Mouse (Mus musculus) testis, adult 2 months (tissue): ENCODE measurements around the gene Xrn2. TPM values are rescaled to one million over a fixed set of nuclear protein-coding genes. Genes with fewer than 3 reads are reported as not detected.
A peak's percentile ranks its signal among the peaks of the same experiment; 100 is the strongest.

Experiments
- H3K27ac ChIP-seq: fragments of 200-500 bp; 2 replicates; pipeline ENCODE4 v1.5.1; 2012; ENCODE audit warnings: low read depth, low read length; ENCODE audit not compliant: control insufficient read depth, insufficient read depth
- H3K27me3 ChIP-seq: fragments of 200-500 bp; 2 replicates; pipeline ENCODE4 v1.6.1; 2012; ENCODE audit warnings: mild to moderate bottlenecking, low read length, moderate library complexity; ENCODE audit not compliant: control insufficient read depth, insufficient read depth
- H3K36me3 ChIP-seq: fragments of 200-500 bp; 2 replicates; pipeline ENCODE4 v1.6.1; 2012; ENCODE audit warnings: mild to moderate bottlenecking, low read length; ENCODE audit not compliant: control insufficient read depth, insufficient read depth
- H3K4me1 ChIP-seq: fragments of 200-500 bp; 2 replicates; pipeline ENCODE4 v1.6.1; 2012; ENCODE audit warnings: low read length; ENCODE audit not compliant: control insufficient read depth, insufficient read depth
- H3K4me3 ChIP-seq: fragments of 200-500 bp; 2 replicates; pipeline ENCODE4 v1.5.1; 2012; ENCODE audit warnings: low read depth, mild to moderate bottlenecking, low read length, moderate library complexity, mixed read lengths; ENCODE audit not compliant: control insufficient read depth
- CTCF ChIP-seq: fragments of 200-500 bp; IDR thresholded peaks from 2 replicates; pipeline ENCODE4 v1.5.1; 2012; ENCODE audit warnings: low read depth, mild to moderate bottlenecking, inconsistent platforms, low read length, moderate library complexity; ENCODE audit not compliant: control insufficient read depth, insufficient read depth, insufficient replicate concordance
- POLR2A ChIP-seq: fragments of 200-500 bp; IDR thresholded peaks from 2 replicates; pipeline ENCODE4 v1.6.1; 2012; ENCODE audit warnings: low read depth, mild to moderate bottlenecking, inconsistent platforms, low read length, moderate library complexity; ENCODE audit not compliant: control insufficient read depth
- polyA plus RNA-seq: library from polyadenylated mRNA; depleted of rRNA; stranded (reverse); fragments of >200 nt; gene quantifications from 2 replicates; pipeline ENCODE4 v1.2.3, GENCODE M21; 2012; rRNA removed

Gene Xrn2
- polyA plus RNA-seq, 1 experiment = 34.2 TPM

- no peak for TF ChIP-seq CTCF
- no peak for TF ChIP-seq POLR2A
- Histone ChIP-seq H3K36me3 (no peaks in the 10 kb centered on the region), H3K27ac (no peak within 1 kb of the TSS), H3K4me3 (peak within 1 kb of the TSS; percentile 79), H3K27me3 (peaks cover 2% of the 10 kb centered on the region), H3K4me1 (peaks cover 3% of the 10 kb centered on the region)
Observed at GRCm38 (mm10) chr2:147085072-147085870, 72.5 kb downstream of the Xrn2 start, which contains the start of gene Nkx2-4. Nkx2-4 (minus strand) TSS chr2:147085445.

GRCm38 (mm10) chr2:147085937-147086336 lies 73.1 kb downstream of the Xrn2 start:
- no peak overlapping the region for H3K27ac ChIP-seq
- peaks cover 3% of the 10 kb centered on the region for H3K4me1 ChIP-seq
- no peak overlapping the region for H3K4me3 ChIP-seq
- H3K27me3 ChIP-seq = peaks cover 2% of the 10 kb centered on the region
- TF ChIP-seq POLR2A (no peak), CTCF (no peak)
- H3K36me3 ChIP-seq = no peaks in the 10 kb centered on the region

GRCm38 (mm10) chr2:147086441-147086840 lies 73.6 kb downstream of the Xrn2 start:
- Histone ChIP-seq H3K27me3 (peaks cover 2% of the 10 kb centered on the region), H3K27ac (no peak overlapping the region), H3K4me3 (no peak overlapping the region), H3K4me1 (peaks cover 3% of the 10 kb centered on the region), H3K36me3 (no peaks in the 10 kb centered on the region)
- TF ChIP-seq POLR2A (no peak), CTCF (no peak)

GRCm38 (mm10) chr2:147119736-147120135 lies 106.9 kb downstream of the Xrn2 start:
- Histone ChIP-seq H3K4me1 (no peaks in the 10 kb centered on the region), H3K4me3 (no peak overlapping the region), H3K27me3 (no peaks in the 10 kb centered on the region), H3K36me3 (no peaks in the 10 kb centered on the region), H3K27ac (no peak overlapping the region)
- TF ChIP-seq CTCF = no peak
- TF ChIP-seq POLR2A = no peak

GRCm38 (mm10) chr2:147127366-147127765 lies 114.6 kb downstream of the Xrn2 start:
- Histone ChIP-seq H3K36me3 (no peaks in the 10 kb centered on the region), H3K27me3 (no peaks in the 10 kb centered on the region), H3K4me3 (no peak overlapping the region), H3K4me1 (no peaks in the 10 kb centered on the region), H3K27ac (no peak overlapping the region)
- TF ChIP-seq POLR2A (no peak), CTCF (no peak)

Other genes starting within 250 kb of the Xrn2 start
- 85.9 and 98.2 TPM in 2 replicates for gene Kiz, start 157.1 kb upstream of the Xrn2 start, polyA plus RNA-seq
- gene Nkx2-4, start 72.4 kb downstream of the Xrn2 start, polyA plus RNA-seq = 1.5 and 1.8 TPM in 2 replicates
- gene Nkx2-2, start 181.2 kb downstream of the Xrn2 start, polyA plus RNA-seq = not detected in 2 replicates